Mouse (Mus musculus): ENCODE measurements around the gene Ptprs. TPM values are rescaled to one million over a fixed set of nuclear protein-coding genes. Genes with fewer than 3 reads are reported as not detected.

Gene Ptprs
- total RNA-seq, 2 experiments from 2014 or later, result 87.3 to 92.3 TPM

DNA sequence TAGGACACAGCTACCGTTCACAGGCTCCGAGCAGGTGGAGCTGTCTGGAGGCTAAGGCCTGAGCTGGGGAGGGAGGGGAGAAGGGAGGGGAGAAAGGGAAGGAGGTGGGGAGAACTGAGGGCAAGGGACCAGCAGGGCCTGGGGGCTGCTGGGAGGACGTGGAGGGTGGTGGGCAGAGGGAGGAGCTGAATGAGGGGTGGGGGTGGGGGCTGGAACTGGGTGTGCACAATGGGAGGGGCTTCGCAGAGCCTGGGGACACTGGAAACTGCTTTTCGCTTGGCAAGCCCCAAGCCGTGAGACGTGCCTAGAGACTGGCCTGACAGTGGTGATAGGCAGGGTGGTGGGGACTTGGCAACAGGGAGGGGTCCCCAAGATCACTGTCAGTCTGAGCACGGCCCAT lies 7.0 kb downstream of the Ptprs start:
- DNase-seq, result no peak
- intact Hi-C loops (cut with DNase I), result no loop called here

DNA sequence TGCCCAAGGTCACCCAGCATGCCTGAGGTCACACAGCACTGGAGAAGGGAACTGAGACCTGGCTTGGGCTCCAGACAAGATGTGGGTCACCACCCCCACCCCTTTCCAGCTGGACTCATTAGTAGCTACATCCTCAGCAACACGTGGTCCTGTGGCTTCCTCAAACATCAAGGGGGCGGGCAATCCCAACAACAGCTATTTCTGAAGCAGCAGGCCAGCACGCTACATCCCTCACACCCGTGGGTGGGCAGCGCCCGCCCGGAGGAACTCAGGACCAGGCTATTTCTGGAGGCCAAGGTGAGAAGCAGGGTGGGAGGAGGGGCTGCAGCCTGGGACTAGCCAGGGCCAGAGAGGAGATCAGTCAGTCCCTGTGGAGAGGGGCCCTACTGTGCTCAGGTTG lies 7.4 kb downstream of the Ptprs start:
- intact Hi-C loops (cut with DNase I), result no loop called here
- peak; percentile 32 to 50 for DNase-seq

DNA sequence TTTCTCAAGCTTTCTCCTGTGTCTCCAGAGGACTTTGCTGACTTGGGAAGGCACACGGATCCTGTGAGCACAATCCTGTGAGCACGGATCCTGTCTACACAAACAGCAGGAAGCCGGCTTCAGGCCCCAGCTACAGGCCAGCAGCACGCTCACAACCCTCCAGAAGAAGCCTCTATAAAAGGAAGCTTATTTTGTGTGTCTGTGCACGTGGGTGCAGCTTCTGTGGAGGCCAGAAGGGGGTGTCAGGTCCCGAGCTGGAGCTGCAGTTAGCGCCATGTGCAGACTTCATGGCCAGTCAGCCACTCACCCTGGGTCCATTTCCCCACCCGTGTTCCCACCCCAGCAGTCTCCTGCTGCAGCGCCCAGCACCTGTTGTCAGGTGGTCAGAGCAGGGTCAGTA lies 7.9 kb downstream of the Ptprs start:
- DNase-seq, result no peak
- intact Hi-C loops (cut with DNase I), result no loop called here

GRCm38 (mm10) chr17:56467456-56467884 lies 8.8 kb downstream of the Ptprs start:
- DNase-seq, result peak; percentile 58 to 71
- intact Hi-C loops (cut with DNase I), result no loop called here

GRCm38 (mm10) chr17:56466747-56467146 lies 9.5 kb downstream of the Ptprs start:
- intact Hi-C loops (cut with DNase I), result no loop called here
- no peak for DNase-seq

DNA sequence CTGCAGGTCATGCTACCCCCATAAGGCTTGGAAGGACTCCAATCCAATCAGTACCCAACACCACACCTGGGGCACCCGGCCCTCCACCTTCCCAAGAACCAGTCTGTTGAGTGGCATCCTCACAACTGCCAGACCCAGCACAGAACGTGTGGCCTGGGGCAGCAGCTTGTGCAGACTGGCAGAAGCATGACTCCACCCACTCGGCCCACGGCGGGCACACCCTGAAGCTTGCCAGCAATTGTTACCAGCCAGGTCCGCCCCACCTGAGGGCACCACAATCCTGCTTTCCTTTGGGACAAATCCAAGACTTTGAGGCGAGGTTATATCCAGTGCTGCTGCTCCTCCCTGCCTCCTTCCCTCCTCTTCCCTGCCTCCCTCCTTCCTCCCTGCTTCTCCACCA lies 11.5 kb downstream of the Ptprs start:
- DNase-seq, result no peak
- intact Hi-C loops (cut with DNase I), result no loop called here

DNA sequence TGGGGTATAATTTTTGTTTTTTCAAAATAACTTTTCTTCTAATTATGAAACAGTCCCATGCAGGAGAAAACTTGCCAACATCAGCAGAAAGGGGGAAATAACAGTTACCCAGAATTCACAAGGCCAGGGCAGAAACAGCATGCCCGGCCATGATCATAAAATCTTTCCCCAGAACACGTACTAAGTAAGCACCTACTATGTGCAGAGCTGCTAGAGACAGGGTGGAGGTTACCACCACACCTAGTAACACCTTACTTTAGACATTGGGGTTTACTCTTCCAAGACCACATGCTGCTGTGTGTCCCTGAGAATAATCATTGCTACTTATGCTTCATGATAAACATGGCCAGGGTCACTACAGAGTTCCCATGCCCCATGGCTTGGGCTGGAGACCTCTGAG lies 11.9 kb downstream of the Ptprs start:
- intact Hi-C loops (cut with DNase I), result no loop called here
- DNase-seq, result no peak

- intact Hi-C loops (cut with DNase I), result no loop called here
- peak in 1 of 2 experiments; percentile 10 for DNase-seq
Measured at GRCm38 (mm10) chr17:56463500-56463899, 12.8 kb downstream of the Ptprs start.

GRCm38 (mm10) chr17:56462835-56463455 lies 13.3 kb downstream of the Ptprs start:
- intact Hi-C loops (cut with DNase I), result no loop called here
- DNase-seq, result no peak

GRCm38 (mm10) chr17:56461771-56462743 lies 14.2 kb downstream of the Ptprs start:
- intact Hi-C loops (cut with DNase I), result no loop called here
- DNase-seq, result peak; percentile 99

- intact Hi-C loops (cut with DNase I), result no loop called here
- DNase-seq, result no peak
Measured at GRCm38 (mm10) chr17:56460876-56461275, 15.4 kb downstream of the Ptprs start.

GRCm38 (mm10) chr17:56457442-56457841 lies 18.8 kb downstream of the Ptprs start:
- intact Hi-C loops (cut with DNase I), result no loop called here
- DNase-seq, result no peak

- intact Hi-C loops (cut with DNase I), result no loop called here
- DNase-seq, result no peak
Measured at GRCm38 (mm10) chr17:56456353-56456752, 19.9 kb downstream of the Ptprs start.

DNA sequence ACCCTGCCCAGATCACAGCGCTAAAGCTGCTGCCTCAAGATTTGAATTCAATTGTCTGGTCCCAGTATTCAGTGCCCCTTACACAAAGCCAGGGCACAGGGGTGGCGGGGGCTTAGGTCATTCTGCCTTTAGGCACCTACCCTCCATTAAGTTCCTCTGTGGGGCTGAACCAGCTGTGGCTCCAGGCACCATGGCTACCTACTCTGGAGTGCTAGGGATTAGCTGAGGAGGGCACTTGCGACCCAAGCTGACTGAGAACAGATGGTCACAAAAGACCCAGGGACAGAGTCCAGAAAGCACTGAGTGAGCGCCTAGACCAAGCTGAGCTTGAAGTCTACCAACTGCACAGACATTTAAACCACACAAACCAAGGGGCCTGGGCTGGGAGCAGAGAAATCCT lies 22.6 kb downstream of the Ptprs start:
- DNase-seq, result no peak
- intact Hi-C loops (cut with DNase I), result no loop called here

DNA sequence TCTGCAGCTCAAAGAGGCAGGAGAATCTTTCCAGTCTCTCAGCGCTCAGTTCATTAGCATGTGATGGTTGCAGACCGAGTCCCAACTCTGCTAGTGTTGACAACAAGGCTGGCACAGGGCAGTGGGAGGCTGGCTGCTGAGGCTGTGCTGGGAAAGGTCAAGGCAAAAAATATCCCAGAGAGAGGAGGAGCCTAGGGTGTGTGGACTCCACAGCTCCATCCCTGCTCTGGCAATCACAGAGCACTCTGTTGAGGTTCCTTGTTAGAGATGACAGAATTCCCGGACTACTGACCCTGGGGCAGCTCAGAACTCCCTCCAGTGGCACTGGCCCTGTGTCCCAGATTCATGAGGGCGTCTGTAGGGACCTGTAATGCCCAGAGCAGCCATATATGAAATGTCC lies 23.0 kb downstream of the Ptprs start:
- DNase-seq, result peak; percentile 69 to 77
- intact Hi-C loops (cut with DNase I), result no loop called here

DNA sequence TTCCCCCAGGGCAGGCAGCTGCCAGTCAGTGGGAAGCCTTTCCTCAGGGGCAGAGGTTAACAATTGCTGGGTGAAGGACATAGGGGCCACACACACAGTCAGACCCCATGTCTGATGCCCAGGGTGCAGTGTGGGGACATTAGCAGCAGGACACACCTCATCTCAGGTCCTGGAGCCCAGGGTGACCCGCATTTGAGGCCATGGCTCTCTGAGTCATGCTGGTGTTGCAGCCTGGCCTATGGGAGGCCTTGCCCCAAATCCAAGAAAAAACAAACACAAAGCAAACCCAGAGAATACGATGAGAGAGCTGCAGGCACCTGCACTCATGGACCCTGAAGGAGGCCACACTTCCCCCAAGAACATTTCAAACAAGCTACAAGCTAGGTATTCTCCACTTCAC lies 28.6 kb downstream of the Ptprs start:
- intact Hi-C loops (cut with DNase I), result no loop called here
- no peak for DNase-seq

GRCm38 (mm10) chr17:56445397-56445796 lies 30.9 kb downstream of the Ptprs start:
- DNase-seq, result no peak
- intact Hi-C loops (cut with DNase I), result no loop called here

GRCm38 (mm10) chr17:56444771-56445170 lies 31.5 kb downstream of the Ptprs start:
- DNase-seq, result no peak
- intact Hi-C loops (cut with DNase I), result no loop called here

DNA sequence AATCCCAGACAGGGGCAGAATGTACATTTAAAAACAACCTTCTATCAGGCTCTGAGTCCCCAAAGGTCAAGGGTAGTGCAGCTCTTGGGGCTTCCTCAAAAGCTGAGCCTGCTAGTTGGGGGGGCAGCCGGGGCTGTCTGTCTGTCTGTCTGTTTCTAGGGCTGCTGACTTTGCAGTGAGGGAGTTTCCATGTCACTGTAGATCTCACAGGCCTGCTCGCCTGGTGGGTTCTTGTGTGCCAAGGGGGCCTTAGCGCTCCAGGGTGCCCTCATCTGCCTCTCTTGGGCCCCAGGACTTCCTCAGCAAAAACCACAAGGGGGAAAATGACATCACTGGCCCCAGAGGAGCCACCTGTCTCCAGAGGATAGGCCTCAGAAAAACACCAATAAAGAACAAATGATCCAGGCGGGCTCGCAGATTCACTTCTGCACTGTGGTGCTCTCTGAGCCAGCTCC lies 32.9 kb downstream of the Ptprs start:
- DNase-seq, result no peak
- intact Hi-C loops (cut with DNase I), result no loop called here

- DNase-seq, result no peak
- intact Hi-C loops (cut with DNase I), result no loop called here
Measured at GRCm38 (mm10) chr17:56442316-56442715, 34.0 kb downstream of the Ptprs start.

- intact Hi-C loops (cut with DNase I), result no loop called here
- DNase-seq, result no peak
Measured at GRCm38 (mm10) chr17:56439731-56440460, 36.4 kb downstream of the Ptprs start.

Measured in heart, postnatal 10 days (tissue).